Mouse (Mus musculus) MEL (cell line): Measurements from ENCODE around the gene Ass1. TPM values are rescaled to one million over a fixed set of nuclear protein-coding genes. Genes with fewer than 3 reads are reported as not detected.

Source experiments
- DNase-seq: peaks from one replicate; pipeline ENCODE4 v3.0.0; 2011; ENCODE audit warnings: low read depth, low spot score
- H3K27ac ChIP-seq: 2 replicates; pipeline ENCODE4 v1.5.1; 2012; ENCODE audit warnings: low read depth, mild to moderate bottlenecking, control low read depth, low read length, moderate library complexity; ENCODE audit not compliant: control insufficient read depth
- H3K27me3 ChIP-seq, 2 experiments: fragments of 150-350 bp in 1 of 2; sonication (generic) in 1 of 2; 2 replicates each; pipeline ENCODE4 v1.6.1; 2012; ENCODE audit warnings: low read length in 2 of 2, mild to moderate bottlenecking in 2 of 2, improper control_type of control experiment in 1 of 2, moderate library complexity in 1 of 2; ENCODE audit not compliant: insufficient read depth in 2 of 2, control insufficient read depth in 1 of 2
- H3K36me3 ChIP-seq, 2 experiments: 2 replicates each; pipeline ENCODE4 v1.6.1; 2012 to 2014; ENCODE audit warnings: low read length in 2 of 2, improper control_type of control experiment in 1 of 2, inconsistent platforms in 1 of 2, mild to moderate bottlenecking in 1 of 2; ENCODE audit not compliant: insufficient read depth in 2 of 2, control insufficient read depth in 1 of 2
- H3K4me1 ChIP-seq, 2 experiments: fragments of 150-350 bp in 1 of 2; sonication (generic) in 1 of 2; 2 replicates each; pipeline ENCODE4 v1.6.1; 2012; ENCODE audit warnings: low read length in 2 of 2, improper control_type of control experiment in 1 of 2, mild to moderate bottlenecking in 1 of 2; ENCODE audit not compliant: insufficient read depth in 2 of 2, control insufficient read depth in 1 of 2
- H3K4me3 ChIP-seq, 2 experiments: fragments of 150-350 bp in 1 of 2; sonication (generic) in 1 of 2; 2 replicates each; pipeline ENCODE4 v1.5.1; 2012; ENCODE audit warnings: low read depth in 2 of 2, low read length in 2 of 2, mild to moderate bottlenecking in 2 of 2, moderate library complexity in 2 of 2, control low read depth in 1 of 2, improper control_type of control experiment in 1 of 2; ENCODE audit not compliant: control insufficient read depth in 1 of 2, insufficient read depth in 1 of 2
- H3K79me2 ChIP-seq: 2 replicates; pipeline ENCODE4 v1.6.1; 2012; ENCODE audit warnings: mild to moderate bottlenecking, low read length, moderate library complexity; ENCODE audit not compliant: control insufficient read depth, poor library complexity, insufficient read depth
- H3K9ac ChIP-seq: 2 replicates; pipeline ENCODE4 v1.6.1; 2012; ENCODE audit warnings: low read depth, mild to moderate bottlenecking, control low read depth, low read length, moderate library complexity; ENCODE audit not compliant: control insufficient read depth, poor library complexity, severe bottlenecking
- H3K9me3 ChIP-seq: fragments of 150-350 bp; sonication (generic); replicated peaks from 2 replicates; pipeline ENCODE4 v1.6.1; 2012; ENCODE audit warnings: mild to moderate bottlenecking, low read length, improper control_type of control experiment, moderate library complexity; ENCODE audit not compliant: insufficient read depth
- CTCF ChIP-seq, 3 experiments: IDR thresholded peaks in 2 of 3; conservative IDR thresholded peaks in 1 of 3; 2 replicates each; pipeline ENCODE4 v1.5.1; 2011 to 2012; ENCODE audit warnings: low read length in 3 of 3, low read depth in 2 of 3, mild to moderate bottlenecking in 2 of 3, improper control_type of control experiment in 1 of 3, inconsistent platforms in 1 of 3, mixed read lengths in 1 of 3, moderate library complexity in 1 of 3; ENCODE audit not compliant: control insufficient read depth in 1 of 3, insufficient read depth in 1 of 3, poor library complexity in 1 of 3, severe bottlenecking in 1 of 3
- E2F4 ChIP-seq: IDR thresholded peaks from 2 replicates; pipeline ENCODE4 v1.6.1; 2011; ENCODE audit warnings: low read depth, low read length, improper control_type of control experiment, borderline replicate concordance
- ELF1 ChIP-seq: IDR thresholded peaks from 2 replicates; pipeline ENCODE4 v1.6.1; 2014; ENCODE audit warnings: low read depth, mild to moderate bottlenecking, inconsistent platforms, low read length, improper control_type of control experiment, moderate library complexity
- EP300 ChIP-seq, 2 experiments: IDR thresholded peaks; 2 replicates each; pipeline ENCODE4 v1.6.1; 2011; ENCODE audit warnings: improper control_type of control experiment in 2 of 2, low read length in 2 of 2, low read depth in 1 of 2, mild to moderate bottlenecking in 1 of 2
- GABPA ChIP-seq: IDR thresholded peaks from 2 replicates; pipeline ENCODE4 v1.6.1; 2012; ENCODE audit warnings: low read depth, mild to moderate bottlenecking, inconsistent platforms, low read length, improper control_type of control experiment, moderate library complexity
- GATA1 ChIP-seq: IDR thresholded peaks from 2 replicates; pipeline ENCODE4 v1.6.1; 2011; ENCODE audit warnings: low read depth, low read length, improper control_type of control experiment
- MAFK ChIP-seq: IDR thresholded peaks from 2 replicates; pipeline ENCODE4 v1.6.1; 2011; ENCODE audit warnings: low read depth, mild to moderate bottlenecking, low read length, improper control_type of control experiment, borderline replicate concordance
- MAZ ChIP-seq: IDR thresholded peaks from 2 replicates; pipeline ENCODE4 v1.6.1; 2012; ENCODE audit warnings: low read depth, mild to moderate bottlenecking, inconsistent platforms, low read length, improper control_type of control experiment
- MXI1 ChIP-seq: IDR thresholded peaks from 2 replicates; pipeline ENCODE4 v1.6.1; 2011; ENCODE audit warnings: mild to moderate bottlenecking, low read depth, low read length, improper control_type of control experiment
- MYB ChIP-seq: IDR thresholded peaks from 2 replicates; pipeline ENCODE4 v1.6.1; 2011; ENCODE audit warnings: mild to moderate bottlenecking, low read depth, low read length, improper control_type of control experiment
- MYC ChIP-seq: IDR thresholded peaks from 2 replicates; pipeline ENCODE4 v1.6.1; 2011; ENCODE audit warnings: low read depth, mild to moderate bottlenecking, low read length, improper control_type of control experiment, moderate library complexity
- NRF1 ChIP-seq: IDR thresholded peaks from 2 replicates; pipeline ENCODE4 v1.6.1; 2014; ENCODE audit warnings: low read depth, mild to moderate bottlenecking, inconsistent platforms, low read length, improper control_type of control experiment, moderate library complexity; ENCODE audit not compliant: poor library complexity, insufficient read depth, severe bottlenecking
- POLR2A ChIP-seq, 2 experiments: IDR thresholded peaks; 2 replicates each; pipeline ENCODE4 v1.6.1; 2011 to 2012; ENCODE audit warnings: low read length in 2 of 2, mild to moderate bottlenecking in 2 of 2, control low read depth in 1 of 2, improper control_type of control experiment in 1 of 2, low read depth in 1 of 2, moderate library complexity in 1 of 2; ENCODE audit not compliant: control insufficient read depth in 1 of 2, insufficient read depth in 1 of 2, poor library complexity in 1 of 2
- POLR2AphosphoS5 ChIP-seq: IDR thresholded peaks from 2 replicates; pipeline ENCODE4 v1.6.1; 2012; ENCODE audit warnings: low read depth, borderline replicate concordance, mild to moderate bottlenecking, inconsistent platforms, low read length, moderate library complexity, mixed read lengths
- RAD21 ChIP-seq: IDR thresholded peaks from 2 replicates; pipeline ENCODE4 v1.6.1; 2011; ENCODE audit warnings: mild to moderate bottlenecking, low read depth, low read length, improper control_type of control experiment
- SMC3 ChIP-seq: IDR thresholded peaks from 2 replicates; pipeline ENCODE4 v1.6.1; 2011; ENCODE audit warnings: low read depth, low read length, improper control_type of control experiment
- TAL1 ChIP-seq: IDR thresholded peaks from 2 replicates; pipeline ENCODE4 v1.6.1; 2012; ENCODE audit warnings: mild to moderate bottlenecking, inconsistent platforms, low read length, moderate library complexity, mixed read lengths
- TCF12 ChIP-seq: IDR thresholded peaks from 2 replicates; pipeline ENCODE4 v1.6.1; 2014; ENCODE audit warnings: low read depth, mild to moderate bottlenecking, inconsistent platforms, low read length, improper control_type of control experiment, moderate library complexity
- UBTF ChIP-seq: IDR thresholded peaks from 2 replicates; pipeline ENCODE4 v1.6.1; 2012; ENCODE audit warnings: low read depth, mild to moderate bottlenecking, inconsistent platforms, low read length, improper control_type of control experiment, moderate library complexity, borderline replicate concordance; ENCODE audit not compliant: insufficient read depth
- ZC3H11A ChIP-seq: IDR thresholded peaks from 2 replicates; pipeline ENCODE4 v1.6.1; 2012; ENCODE audit warnings: low read depth, mild to moderate bottlenecking, inconsistent platforms, low read length, improper control_type of control experiment
- ZKSCAN1 ChIP-seq: IDR thresholded peaks from 2 replicates; pipeline ENCODE4 v1.6.1; 2012; ENCODE audit warnings: low read depth, mild to moderate bottlenecking, inconsistent platforms, low read length, improper control_type of control experiment, moderate library complexity
- ZNF384 ChIP-seq: IDR thresholded peaks from 2 replicates; pipeline ENCODE4 v1.6.1; 2012; ENCODE audit warnings: low read depth, mild to moderate bottlenecking, inconsistent platforms, low read length, improper control_type of control experiment
- polyA plus RNA-seq, 2 experiments: library from polyadenylated mRNA; stranded (reverse) in 1 of 2; unstranded in 1 of 2; fragments of >175 nt in 1 of 2; fragments of >200 nt in 1 of 2; gene quantifications; 2 replicates each; pipeline versions ENCODE4 v1.2.1 to v1.2.4; 2012; ENCODE audit warnings: low replicate concordance in 2 of 2, low read depth in 1 of 2; ENCODE audit not compliant: insufficient read length in 2 of 2, insufficient read depth in 1 of 2, missing spikeins in 1 of 2
- total RNA-seq: library from RNA; depleted of rRNA; stranded (reverse); fragments of 300-350 nt; gene quantifications from 2 replicates; pipeline ENCODE4 v1.2.3, GENCODE M21; 2012

The Ass1 gene
- total and polyA plus RNA-seq, 3 experiments, result 45.0 to 88.0 TPM; not detected in 1

GRCm38 (mm10) chr2:31482914-31483575 is 13.0 kb downstream of the Ass1 start:
- peak; percentile 88 for DNase-seq
- Histone ChIP-seq H3K9me3 (no peaks in the 10 kb centered on the region), H3K27ac (no peak overlapping the region)
- peak; percentile 92 for TF ChIP-seq MAFK
- TF ChIP-seq SMC3, result peak; percentile 86
- peak; percentile 83 for TF ChIP-seq ZC3H11A
- peak; percentile 96 for TF ChIP-seq RAD21
- no peak for TF ChIP-seq ELF1
- no peak for TF ChIP-seq ZKSCAN1
- TF ChIP-seq MXI1, result no peak
- TF ChIP-seq CTCF (IDR thresholded peaks at IDR 0.05 in 2 of 3, conservative IDR thresholded peaks at IDR 0.05 in 1 of 3; ENCODE audit: control insufficient read depth in 1 of 3, insufficient read depth in 1 of 3, low read depth in 2 of 3, low read length in 3 of 3, poor library complexity in 1 of 3, severe bottlenecking in 1 of 3), result peak; percentile 83 to 98 (median 88)
- TF ChIP-seq, all 39 proteins: peak for 5
- Histone ChIP-seq H3K27me3 (no peaks in the 10 kb centered on the region), H3K9ac (no peak overlapping the region), H3K79me2 (no peaks in the 10 kb centered on the region), H3K4me3 (no peak overlapping the region), H3K36me3 (no peaks in the 10 kb centered on the region), H3K4me1 (no peaks in the 10 kb centered on the region)

DNA sequence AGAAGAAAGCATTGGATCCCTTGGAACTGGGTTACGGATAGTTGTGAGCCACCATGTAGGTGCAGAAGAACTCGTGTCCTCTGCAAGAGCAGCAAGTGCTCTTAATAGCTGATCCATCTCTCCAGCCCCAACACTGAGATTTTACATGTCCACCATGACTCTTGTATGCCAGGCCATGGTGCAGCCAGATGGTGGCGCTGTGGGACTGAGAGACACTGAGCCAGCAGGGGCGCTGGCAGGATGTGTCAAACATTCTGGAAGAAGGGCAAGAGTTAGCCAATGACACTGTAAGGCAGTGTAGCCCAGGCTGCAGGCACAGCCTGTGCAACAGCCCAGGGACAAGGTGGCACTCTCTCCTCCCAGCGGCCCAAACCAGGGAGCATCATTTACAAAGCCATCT is 14.2 kb downstream of the Ass1 start:
- Histone ChIP-seq H3K79me2 (no peaks in the 10 kb centered on the region), H3K9ac (no peak overlapping the region)
- no peak for TF ChIP-seq GABPA
- TF ChIP-seq ZC3H11A, result peak; percentile 51
- peak; percentile 80 for TF ChIP-seq RAD21
- peak; percentile 83 to 93 (median 92) for TF ChIP-seq CTCF (IDR thresholded peaks at IDR 0.05 in 2 of 3, conservative IDR thresholded peaks at IDR 0.05 in 1 of 3; ENCODE audit: control insufficient read depth in 1 of 3, insufficient read depth in 1 of 3, low read depth in 2 of 3, low read length in 3 of 3, poor library complexity in 1 of 3, severe bottlenecking in 1 of 3)
- TF ChIP-seq NRF1, result no peak
- TF ChIP-seq SMC3, result peak; percentile 76
- no peak for TF ChIP-seq MYC
- TF ChIP-seq, all 39 proteins: peak for 4
- peak; percentile 77 for DNase-seq
- Histone ChIP-seq H3K9me3 (no peaks in the 10 kb centered on the region), H3K4me3 (no peak overlapping the region), H3K27me3 (no peaks in the 10 kb centered on the region), H3K36me3 (no peaks in the 10 kb centered on the region), H3K4me1 (no peaks in the 10 kb centered on the region), H3K27ac (no peak overlapping the region)

DNA sequence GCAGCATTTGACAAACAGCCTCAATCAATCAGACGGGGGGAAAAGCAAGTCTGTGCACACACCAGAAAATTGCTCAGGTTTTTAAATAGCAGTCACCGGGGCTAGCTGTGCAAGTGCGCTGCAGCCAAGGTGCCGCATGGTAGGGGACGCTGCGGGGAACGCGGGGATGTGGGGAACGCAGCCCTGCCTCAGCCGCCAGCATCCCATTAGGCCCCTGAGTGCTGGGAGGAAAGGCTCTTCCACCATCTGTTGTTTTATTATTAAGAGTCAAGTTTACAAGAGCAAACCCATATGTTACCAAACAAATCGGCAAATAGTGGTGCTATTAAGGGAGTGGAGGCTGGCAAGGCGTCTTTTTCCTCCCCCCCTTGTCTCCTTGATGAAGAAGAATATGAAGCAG is 19.2 kb downstream of the Ass1 start:
- Histone ChIP-seq H3K36me3 (no peaks in the 10 kb centered on the region), H3K79me2 (no peaks in the 10 kb centered on the region), H3K27me3 (no peaks in the 10 kb centered on the region), H3K4me3 (no peak overlapping the region), H3K9ac (no peak overlapping the region), H3K27ac (no peak overlapping the region), H3K9me3 (no peaks in the 10 kb centered on the region), H3K4me1 (no peaks in the 10 kb centered on the region)
- DNase-seq, result no peak
- TF ChIP-seq ZNF384, result no peak
- no peak for TF ChIP-seq EP300 (IDR thresholded peaks at IDR 0.05; ENCODE audit: low read depth in 1 of 2, low read length in 2 of 2)
- TF ChIP-seq POLR2AphosphoS5, result no peak
- TF ChIP-seq GATA1, result no peak
- no peak for TF ChIP-seq TAL1
- TF ChIP-seq UBTF, result no peak
- no peak for TF ChIP-seq SMC3
- TF ChIP-seq MYB, result no peak
- no peak for TF ChIP-seq E2F4
- TF ChIP-seq RAD21, result no peak
- no peak for TF ChIP-seq POLR2A (IDR thresholded peaks at IDR 0.05; ENCODE audit: control insufficient read depth in 1 of 2, insufficient read depth in 1 of 2, low read depth in 1 of 2, low read length in 2 of 2, poor library complexity in 1 of 2)
- no peak for TF ChIP-seq TCF12
- TF ChIP-seq MAZ, result no peak
